Mouse (Mus musculus): ENCODE results near the gene 2010300C02Rik.

2010300C02Rik gene

DNA sequence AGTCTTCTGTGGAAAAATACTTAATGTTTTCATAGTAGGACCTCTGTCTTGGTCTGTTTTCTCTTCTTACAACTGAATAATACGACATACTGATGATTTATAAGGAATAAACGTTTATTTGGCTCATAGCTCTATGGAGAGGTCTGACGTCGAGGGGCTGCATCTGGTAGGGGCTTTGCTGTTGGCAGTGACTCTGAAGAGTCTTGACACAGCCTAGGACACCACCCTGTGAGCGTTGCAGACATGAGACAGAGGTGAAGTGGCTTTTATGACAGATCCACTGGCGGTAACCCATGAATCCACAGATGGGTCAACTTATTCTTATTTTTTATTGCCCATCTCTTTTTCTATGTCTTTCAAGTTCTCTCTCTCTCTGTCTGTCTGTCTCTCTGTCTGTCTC lies 52.5 kb downstream of the 2010300C02Rik start:
- no peak for DNase-seq (ENCODE audit: low spot score)

DNA sequence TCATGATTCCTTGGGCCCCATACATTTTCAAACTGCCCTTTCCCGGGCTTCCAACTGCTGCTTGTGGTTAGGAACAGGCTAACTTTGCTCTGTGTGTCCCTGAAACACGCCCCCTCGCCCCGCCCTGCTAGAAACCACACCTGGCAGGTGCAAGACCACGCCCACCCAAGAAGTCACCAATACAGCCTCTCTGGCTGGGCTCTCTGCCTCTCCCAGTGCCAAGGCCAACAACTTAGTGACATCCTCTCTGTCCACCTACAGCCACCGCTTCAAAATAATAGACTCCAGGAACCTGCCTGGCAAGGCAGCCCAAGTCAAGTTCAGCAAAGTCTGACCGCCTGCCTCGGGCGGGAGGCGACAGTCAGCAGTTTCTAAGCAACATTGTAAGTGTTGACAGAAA lies 53.3 kb downstream of the 2010300C02Rik start:
- no peak for DNase-seq (ENCODE audit: low spot score)

DNA sequence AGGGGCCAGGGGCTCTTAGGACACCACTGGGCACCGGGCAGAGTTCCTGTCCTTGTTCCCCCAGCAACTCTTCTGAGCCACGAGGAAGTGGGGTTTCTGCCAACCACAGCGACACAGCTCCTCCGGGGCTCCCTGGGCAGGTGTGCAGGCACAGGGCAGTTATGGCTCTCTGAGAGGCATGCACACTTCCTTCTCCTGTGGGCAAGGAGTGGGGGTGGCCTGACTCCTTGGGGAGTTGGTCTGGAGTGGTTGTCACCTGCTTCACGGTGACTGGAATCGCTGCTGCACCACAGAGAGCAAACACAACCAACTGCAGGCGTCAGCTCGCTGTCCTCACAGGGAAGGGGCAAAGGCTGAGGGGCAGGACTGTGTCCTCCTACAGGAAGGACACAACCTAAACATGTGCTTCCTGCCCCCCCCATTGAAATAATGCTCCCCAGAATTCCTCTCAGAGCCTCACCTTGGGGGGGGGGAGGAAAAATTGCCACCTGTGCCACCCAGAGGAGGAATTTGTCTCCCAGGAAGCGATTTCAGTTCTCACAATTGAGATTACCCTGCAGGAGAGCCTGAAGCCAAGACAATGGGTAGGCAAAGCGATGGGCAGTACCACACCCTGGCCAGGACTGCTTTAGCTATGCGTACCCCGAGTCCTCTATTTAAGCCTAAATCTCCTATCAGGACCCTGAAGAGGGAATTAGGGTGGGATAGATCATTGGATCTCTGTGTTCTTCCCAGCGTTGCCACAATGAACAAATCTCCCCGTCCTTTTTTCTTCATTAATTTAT lies 54.2 kb downstream of the 2010300C02Rik start:
- no peak for DNase-seq (ENCODE audit: low spot score)

DNA sequence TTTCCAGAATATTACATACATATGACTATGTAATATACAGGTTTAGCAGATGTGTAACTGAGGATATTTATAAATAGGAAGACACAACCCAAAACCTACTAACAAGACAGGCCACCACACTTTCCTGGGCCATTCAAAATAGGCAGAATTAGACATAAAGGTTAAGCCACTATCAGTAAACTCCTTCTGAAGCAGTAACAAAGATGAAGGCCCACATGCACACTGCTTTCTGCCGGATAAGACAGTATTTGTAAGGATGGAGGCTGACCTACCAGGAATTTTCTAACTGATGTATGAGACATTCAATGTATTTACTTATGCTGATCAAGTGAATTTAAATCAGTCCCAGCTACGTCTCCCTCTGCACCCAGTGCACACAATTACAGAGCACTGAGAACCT lies 55.4 kb downstream of the 2010300C02Rik start:
- DNase-seq (ENCODE audit: low spot score): no peak

DNA sequence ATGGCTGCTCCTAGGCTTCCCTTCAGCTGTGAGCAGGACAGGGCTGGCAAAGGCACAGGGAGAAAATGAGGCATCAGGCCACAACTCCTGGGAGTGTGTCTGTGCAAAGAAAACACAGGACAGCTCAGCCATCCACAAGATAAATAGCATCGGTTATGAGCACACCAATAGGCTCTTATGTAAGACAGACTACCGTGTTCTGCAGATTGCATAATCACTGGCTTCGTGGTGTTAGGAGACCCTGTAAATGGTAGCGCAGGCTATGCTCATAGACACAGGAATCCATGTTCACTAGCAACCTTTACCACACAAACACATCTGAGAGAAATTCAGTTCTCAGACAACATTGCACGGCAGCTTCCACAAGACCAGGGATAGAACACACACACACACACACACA lies 56.3 kb downstream of the 2010300C02Rik start:
- DNase-seq (ENCODE audit: low spot score): no peak

DNA sequence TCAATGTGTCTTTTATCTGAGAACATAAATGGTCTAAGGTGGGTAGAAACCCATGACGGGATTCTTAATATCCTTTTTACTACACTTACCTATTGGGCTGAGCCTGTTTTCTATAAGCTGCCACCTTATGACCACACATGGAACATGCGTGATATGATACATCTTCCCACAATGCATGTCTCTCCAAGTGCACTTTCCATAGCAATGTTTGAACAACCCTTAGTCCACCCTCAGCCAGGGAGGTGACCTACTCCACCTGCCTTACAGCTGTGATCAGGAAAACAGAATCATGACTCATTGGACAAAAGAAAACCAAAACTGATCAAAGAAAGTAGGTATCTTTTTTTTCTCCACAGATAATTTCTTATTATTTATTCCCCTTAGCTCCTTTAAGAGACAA lies 63.9 kb downstream of the 2010300C02Rik start:
- DNase-seq (ENCODE audit: low spot score): no peak

DNA sequence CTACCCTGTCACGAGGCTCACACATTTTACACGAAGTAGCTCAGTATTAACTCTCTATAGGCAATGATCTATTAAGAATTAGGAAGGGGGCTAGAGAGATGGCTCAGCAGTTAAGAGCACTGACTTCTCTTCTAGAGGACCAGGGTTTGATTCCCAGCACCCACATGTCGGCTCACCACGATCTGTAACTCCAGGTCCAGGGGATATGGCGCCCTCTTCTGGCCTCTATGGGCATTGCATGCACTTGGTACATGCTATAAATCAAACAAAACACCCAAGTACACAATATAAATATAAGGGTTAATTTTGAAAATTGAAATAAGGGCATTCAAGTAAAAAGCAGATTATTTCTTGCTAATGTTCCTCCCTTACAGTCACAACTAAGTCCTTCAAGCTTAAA lies 65.9 kb downstream of the 2010300C02Rik start:
- DNase-seq (ENCODE audit: low spot score): no peak

DNA sequence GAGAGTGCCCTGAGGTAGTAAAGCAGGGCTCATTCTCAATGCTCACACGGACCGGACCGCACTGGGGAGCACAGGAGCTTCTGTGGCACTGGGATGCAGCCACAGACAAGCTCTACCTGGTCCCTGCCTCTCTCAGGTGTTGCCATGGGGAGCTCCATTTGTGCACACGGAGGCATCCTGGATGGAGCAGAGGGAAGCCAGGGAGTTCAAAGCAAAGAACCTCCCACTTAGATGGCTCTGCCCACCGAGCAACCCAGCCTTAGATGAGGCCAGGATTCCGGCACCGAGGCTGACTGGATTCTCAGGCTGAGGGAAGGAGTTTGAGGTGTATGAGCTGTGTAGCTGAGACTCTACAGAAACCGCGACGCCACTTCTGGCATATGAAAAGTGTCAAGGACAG lies 72.8 kb downstream of the 2010300C02Rik start:
- no peak for DNase-seq (ENCODE audit: low spot score)

DNA sequence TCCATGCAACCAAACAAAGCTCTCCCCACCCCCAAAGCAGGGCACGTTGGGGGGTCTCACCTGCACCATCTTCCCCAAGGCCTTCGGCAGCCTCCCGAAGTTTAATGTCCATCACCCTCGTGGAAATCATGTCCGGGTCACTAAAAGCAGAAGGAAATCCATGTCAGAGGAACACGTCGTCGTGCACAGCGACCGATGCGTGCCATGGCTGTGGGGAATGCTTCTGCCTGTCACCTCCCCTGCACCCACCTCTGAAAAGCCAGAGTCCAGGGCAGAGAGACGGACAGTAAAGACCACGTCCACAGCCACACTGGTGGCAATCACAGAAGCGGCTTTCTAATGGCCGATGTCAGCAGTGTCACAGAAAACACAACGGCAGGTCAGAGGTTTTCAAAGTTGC lies 75.4 kb downstream of the 2010300C02Rik start:
- DNase-seq (ENCODE audit: low spot score): no peak

DNA sequence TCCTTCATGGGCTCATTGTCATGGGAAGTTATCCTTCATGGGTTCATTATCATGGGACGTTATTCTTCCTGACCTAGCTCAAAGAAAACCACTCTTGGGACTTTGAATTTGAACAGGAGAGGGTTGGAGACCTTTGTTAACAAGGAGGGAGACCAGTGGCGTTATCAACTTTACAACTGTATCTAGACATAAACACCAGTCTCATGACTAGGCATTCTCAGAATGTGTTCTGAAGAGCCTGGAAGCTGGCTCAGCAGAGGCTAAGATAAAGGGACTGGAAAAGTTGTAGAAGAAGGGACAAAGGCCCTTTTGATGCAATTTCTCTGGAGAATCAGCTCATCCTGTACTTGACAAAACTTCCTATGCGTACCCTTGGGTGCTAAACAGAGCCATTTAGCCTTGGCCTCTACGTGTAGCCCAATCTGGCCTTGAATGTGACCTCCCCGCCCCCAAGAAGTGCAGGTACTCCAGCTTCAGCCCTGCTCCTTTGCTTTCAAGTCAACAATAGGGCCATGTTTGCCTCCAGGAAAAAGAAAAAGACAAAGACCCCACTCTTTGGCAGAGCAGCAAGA lies 76.0 kb downstream of the 2010300C02Rik start:
- DNase-seq (ENCODE audit: low spot score): no peak

DNA sequence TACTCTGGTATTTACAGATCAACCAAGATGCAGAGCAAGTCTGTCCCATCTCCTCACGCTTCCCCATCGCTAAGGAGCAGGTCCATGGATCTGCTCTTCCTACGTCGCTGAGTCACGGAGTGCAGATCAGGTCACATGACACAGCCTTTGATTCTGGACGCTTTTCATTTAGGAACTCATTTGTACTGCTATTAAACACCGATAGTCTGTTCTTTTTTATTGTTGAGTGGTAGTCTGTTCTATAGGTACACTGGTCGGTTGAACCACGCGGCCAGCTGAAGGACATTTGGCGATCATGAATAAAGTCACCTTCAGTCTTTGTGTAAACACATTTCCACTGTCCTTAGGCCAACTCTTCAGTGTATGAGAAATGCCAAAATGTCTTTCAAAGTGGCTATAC lies 78.5 kb downstream of the 2010300C02Rik start:
- DNase-seq (ENCODE audit: low spot score): no peak

DNA sequence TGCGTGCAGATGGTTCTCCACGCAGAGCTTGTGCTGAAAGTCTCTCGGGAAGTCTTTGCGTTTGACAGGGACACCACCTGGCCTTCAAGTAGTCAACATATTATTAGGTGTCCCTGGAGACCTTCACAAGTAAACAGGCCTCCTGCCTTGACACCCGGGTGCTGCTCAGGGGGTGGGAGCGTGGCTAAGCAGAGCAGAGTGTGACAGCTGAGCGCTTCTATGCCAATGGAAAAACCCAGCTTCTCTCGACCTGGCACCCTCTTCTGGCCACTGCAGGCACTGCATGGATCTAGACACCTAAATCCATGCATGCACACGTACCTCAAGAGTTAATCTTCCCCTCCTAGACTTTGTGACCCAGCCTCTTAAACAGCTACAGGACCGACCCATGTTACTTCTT lies 80.8 kb downstream of the 2010300C02Rik start:
- DNase-seq (ENCODE audit: low spot score): peak; percentile 83

DNA sequence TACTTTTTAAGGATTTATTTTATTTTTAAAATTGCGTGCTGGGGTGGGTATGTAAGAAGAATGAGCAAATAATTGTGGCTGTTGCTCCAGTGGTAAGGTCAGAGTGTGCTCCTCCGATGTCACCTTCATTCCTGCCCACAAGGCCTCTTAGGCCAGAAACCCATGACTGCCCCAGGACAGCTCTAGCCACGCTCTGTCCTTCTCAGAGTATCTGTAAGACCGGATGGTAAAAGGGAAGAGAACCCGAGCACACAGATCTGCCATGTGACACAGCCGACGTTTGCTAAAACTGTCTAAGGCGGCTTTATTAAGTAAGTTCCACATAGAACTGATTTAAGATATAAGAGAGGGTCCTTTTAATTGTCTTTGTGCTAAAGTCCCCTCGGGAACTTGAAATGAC lies 81.3 kb downstream of the 2010300C02Rik start:
- no peak for DNase-seq (ENCODE audit: low spot score)

DNA sequence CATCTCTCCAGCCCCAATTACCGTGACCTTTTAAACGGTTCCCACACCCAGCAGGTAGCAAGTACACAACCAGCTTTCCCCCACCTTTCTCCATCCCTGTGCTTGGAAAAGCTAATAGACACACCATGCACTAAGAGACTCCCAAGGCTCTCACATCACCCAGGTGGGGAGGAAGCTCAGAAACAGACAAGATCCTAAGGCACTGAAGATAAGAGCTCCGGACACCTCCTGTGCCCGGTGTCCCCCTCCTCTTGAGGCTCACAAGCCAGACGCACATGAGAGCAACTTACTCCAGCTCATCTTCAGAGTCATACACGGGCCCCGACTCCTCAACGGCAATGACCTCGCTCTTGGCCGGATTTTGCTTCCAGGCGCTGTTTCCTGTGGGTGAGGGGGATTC lies 82.3 kb downstream of the 2010300C02Rik start:
- DNase-seq (ENCODE audit: low spot score): no peak

DNA sequence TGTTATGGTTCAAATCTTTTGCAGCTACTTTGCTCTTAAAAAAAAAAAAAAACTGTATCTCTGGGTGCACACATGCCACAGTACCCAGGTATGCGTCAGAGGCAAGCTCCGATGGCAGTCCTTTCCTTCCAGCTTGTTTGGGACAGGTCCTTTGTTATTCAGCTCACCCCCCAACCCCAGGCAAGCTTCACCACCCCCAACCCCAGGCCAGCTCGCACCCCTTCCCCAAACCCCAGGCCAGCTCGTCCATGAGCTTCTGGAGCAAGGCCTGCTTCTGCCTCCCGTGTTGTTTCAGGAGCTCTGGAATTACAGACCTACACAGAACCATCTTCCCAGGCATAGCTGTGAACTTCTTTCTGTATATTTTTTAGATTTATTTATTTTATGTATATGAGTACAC lies 83.1 kb downstream of the 2010300C02Rik start:
- no peak for DNase-seq (ENCODE audit: low spot score)

DNA sequence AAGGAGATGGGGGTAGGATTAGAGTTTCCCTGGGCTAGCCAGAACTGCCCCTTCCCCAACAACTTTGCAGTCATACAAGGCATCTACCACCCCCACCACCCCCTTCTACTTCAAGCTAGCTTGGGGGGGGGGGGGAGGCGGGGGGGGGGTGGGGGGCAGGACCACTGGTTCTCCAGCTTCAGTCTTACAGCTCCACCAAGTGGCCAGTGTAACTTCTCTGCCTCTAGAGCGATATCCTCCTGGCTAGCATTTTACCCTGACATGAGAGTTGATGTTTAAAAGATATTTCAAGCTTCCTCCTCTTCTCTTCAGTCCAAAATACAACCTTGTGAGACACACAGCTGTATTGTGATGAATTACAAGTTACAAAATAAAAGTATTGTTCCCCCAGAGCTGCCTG lies 83.7 kb downstream of the 2010300C02Rik start:
- no peak for DNase-seq (ENCODE audit: low spot score)

DNA sequence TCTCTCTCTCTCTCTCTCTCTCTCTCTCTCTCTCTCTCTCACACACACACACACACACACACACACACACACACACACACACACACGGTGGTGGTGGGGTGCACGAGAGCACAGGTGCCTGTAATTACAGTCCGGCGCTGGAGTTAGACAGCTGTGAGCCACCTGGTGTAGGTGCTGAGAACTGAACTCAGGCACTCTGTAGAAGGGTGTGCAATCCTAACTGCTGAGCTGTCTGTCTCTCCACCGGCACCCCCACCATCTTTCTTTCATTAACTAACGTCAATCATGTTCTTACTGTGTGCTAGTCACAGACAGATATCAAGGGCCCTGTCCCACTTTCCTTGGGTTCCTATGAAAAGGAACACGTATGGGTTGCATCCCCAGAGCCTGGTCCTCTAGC lies 84.2 kb downstream of the 2010300C02Rik start:
- no peak for DNase-seq (ENCODE audit: low spot score)

DNA sequence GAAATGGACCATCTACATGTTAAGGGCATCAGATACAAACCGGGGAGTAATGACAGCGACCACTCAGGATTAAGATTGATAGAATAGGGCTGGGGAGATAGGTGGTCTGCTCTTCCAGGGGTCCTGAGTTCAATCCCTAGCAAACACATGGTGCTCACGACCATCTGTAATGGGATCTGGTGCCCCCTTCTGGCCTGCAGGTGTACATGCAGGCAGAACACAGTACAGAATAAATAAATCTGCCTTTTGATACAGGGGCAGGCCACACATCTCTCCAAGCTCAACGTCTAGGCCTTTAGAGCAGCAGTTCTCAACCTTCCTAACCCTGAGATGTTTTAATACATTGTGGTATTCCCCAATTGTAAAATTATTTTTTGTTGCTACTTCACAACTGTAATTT lies 85.2 kb downstream of the 2010300C02Rik start:
- DNase-seq (ENCODE audit: low spot score): peak; percentile 67

DNA sequence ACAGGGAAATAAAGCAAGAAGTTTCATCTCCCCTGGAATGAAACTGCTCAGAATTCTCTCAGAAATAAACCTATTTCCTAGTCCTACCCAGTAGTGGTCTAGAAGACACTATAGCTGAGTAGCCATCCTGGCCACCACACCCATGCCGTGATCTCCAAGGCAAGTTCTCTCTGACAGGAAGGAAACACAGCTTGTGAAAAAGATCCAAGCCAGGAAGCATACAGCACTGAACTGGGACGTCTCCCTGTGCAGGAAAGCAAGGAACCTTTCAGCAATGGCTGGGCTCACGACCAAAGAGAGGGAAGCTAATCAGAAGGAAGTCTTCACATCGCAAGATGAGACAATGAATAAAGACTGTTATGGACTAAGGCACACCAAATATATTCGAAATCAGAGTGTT lies 86.4 kb downstream of the 2010300C02Rik start:
- no peak for DNase-seq (ENCODE audit: low spot score)

DNA sequence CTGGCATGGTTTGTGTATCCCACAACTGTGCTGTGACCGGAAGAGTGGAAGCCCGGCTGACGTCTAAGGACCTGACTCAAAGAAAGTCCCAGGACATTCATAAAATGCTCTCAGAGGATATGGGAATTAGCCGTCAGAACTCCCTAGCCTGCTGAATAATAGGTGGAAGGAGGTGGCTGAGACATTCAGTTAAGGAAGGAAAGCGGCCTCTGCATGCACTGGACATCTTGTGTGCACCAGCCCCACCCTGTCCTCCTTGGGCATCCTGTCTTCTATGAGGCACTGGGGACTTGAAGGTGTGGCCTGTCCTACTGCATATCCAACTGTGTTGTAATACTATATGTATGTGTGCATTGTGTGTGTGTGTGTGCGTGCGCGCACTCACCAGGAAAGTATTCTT lies 87.5 kb downstream of the 2010300C02Rik start:
- no peak for DNase-seq (ENCODE audit: low spot score)

DNA sequence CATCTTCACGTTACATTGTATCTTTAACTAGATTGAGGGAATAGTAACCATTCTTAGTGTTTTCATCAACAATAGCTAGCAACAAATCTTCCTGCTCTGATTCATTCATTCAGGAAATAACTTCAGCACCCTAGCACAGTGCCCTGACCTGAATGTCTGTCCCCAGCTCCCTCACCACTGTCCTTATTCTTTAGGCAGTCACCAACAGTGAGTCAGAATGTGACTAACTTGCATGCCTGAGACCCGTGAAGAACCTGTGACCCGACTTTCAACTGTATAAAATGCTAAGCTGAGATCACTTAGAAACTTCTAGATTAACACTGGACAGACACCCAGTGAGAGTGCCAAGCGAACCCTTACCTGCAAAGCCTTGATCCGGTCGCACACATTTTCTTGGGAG lies 88.4 kb downstream of the 2010300C02Rik start:
- DNase-seq (ENCODE audit: low spot score): no peak

DNA sequence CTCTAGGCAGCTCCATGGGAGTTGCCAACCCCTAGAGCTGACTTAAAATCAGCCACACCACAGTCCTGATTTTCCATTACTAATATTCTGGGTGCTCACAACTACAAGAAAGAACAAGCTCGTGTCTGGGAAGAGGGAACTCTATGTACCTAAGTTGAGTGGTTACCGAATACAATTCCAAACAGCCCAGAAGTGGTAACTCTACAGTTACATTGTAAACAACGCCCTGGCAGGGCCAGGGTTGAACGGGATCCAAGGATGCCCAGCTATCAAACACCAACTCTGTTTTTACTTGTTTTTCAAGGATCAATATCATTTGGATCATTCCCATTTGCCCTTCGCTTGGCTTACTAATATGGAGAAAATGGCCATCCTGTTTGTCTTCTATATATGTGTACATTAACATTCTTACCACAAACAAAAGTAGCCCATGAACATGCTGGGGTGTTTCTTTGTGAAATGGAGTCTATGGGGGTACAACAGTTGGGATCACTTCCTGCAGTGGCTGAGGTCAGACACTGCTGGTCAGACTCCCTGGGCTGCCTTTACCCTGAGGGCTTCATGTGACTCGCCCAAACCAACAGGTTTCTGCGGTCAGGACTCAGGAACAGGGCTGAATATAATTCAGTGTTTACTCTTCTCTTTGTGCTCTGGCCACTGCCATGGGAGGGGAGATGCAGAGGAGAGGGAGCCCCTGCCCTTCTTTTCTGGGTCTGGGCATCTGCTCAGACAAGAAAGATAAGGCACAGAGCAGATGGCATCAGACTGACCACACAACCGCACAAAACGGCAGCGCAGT lies 89.3 kb downstream of the 2010300C02Rik start:
- no peak for DNase-seq (ENCODE audit: low spot score)

DNA sequence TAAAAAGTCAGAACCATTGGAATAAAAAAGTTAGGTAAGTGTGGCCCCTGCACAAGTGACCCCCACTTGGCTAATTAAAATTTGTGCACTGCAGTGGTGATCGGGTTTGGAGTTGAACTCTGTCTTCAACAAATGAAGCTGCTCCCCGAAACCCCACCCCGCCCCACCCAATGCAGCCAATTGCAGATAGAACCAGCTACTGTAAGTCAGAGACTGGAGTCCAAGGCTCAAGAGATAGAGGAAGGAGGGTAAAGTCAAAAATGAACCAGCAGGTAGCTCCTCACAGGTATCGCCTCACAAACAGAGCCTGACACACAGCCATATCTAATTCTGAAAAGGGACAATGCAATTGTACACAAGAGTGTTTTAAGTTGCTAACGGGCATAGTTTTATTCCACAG lies 90.0 kb downstream of the 2010300C02Rik start:
- no peak for DNase-seq (ENCODE audit: low spot score)
